Mouse (Mus musculus): Measurements from ENCODE around the gene Hypm.

Hypm gene

GRCm38 (mm10) chrX:9846628-9847027, at the start of gene Hypm:
Gene Hypm (plus strand): TSS chrX:9846928.
- no peak for ATAC-seq (ENCODE audit: insufficient number of reproducible peaks, low FRiP score, low TSS enrichment)

GRCm38 (mm10) chrX:9810101-9810500, 36.6 kb upstream of the Hypm start:
- ATAC-seq (ENCODE audit: insufficient number of reproducible peaks, low FRiP score, low TSS enrichment) = no peak

DNA sequence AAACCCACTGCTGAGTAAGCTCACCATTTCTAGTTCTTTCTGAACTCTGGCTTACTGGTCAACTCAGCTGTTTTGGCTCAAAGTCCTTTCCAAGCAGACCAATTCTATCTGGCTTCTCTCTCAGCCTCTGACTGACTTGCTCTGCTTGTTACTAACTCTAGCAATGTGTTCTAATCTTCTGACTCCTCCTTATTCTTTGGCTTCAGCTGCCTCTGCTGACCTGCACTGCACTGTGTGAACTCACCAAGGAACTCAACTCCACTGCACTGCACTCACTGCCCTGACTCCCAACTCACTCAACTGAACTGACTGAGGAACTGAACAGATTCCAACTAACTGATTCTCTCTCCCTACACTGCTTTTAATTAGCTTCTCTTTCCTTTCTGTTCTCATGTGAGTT, 34.3 kb upstream of the Hypm start:
- no peak for ATAC-seq (ENCODE audit: insufficient number of reproducible peaks, low FRiP score, low TSS enrichment)

DNA sequence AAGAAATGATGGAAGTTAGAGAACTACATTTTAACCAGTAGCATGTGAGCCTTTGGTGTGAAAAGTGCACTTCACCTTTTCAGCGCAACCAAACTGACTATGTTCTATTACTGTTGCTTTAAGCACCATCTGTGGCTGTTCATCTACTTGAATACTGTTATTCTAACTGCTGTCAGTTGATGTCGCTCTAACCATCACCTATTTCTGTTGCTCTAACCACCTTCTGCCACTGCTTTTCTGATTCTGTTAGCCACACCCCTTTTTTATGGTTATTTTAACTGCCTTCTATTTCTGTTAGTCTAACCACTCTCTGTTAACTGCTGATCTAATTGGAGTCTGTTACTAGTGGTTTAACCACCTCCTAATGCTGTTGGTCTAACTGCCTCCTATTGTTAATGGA, 11.9 kb upstream of the Hypm start:
- no peak for ATAC-seq (ENCODE audit: insufficient number of reproducible peaks, low FRiP score, low TSS enrichment)

- ATAC-seq (ENCODE audit: insufficient number of reproducible peaks, low FRiP score, low TSS enrichment) = no peak
These were observed 2.7 kb downstream of the Hypm start, which contains the start of gene H2al3 for GRCm38 (mm10) chrX:9849403-9849802. Gene H2al3 (plus strand): TSS chrX:9849703.

GRCm38 (mm10) chrX:9861859-9862258, 15.1 kb downstream of the Hypm start:
- ATAC-seq (ENCODE audit: insufficient number of reproducible peaks, low FRiP score, low TSS enrichment) = no peak

GRCm38 (mm10) chrX:9875519-9875918, 28.8 kb downstream of the Hypm start:
- no peak for ATAC-seq (ENCODE audit: insufficient number of reproducible peaks, low FRiP score, low TSS enrichment)

GRCm38 (mm10) chrX:9885322-9885721, 38.6 kb downstream of the Hypm start, which contains the start of gene Sytl5:
Gene Sytl5 (plus strand): TSS chrX:9885622.
- ATAC-seq (ENCODE audit: insufficient number of reproducible peaks, low FRiP score, low TSS enrichment) = no peak

All from cerebellum, adult (tissue).